Mouse (Mus musculus) liver, adult 2 months (tissue): ENCODE measurements at regions not wholly inside any gene's neighbourhood (a gene's known extent, or its start where the extent isn't known, plus 50 kb on each side); places are given as distances from the start of the nearest gene placed in this dataset.

ENCODE experiments used
- DNase-seq: peaks from one replicate; pipeline ENCODE4 v3.0.0-alpha.2; 2011; ENCODE audit warnings: low read depth, low spot score; ENCODE audit errors: extremely low read depth
- H3K27ac ChIP-seq: fragments of 200-500 bp; replicated peaks from 2 replicates; pipeline ENCODE4 v1.5.1; 2012; ENCODE audit warnings: low read depth, mild to moderate bottlenecking, control low read depth, inconsistent platforms, low read length; ENCODE audit not compliant: insufficient read depth
- H3K27me3 ChIP-seq: fragments of 200-500 bp; 2 replicates; pipeline ENCODE4 v1.6.1; 2012; ENCODE audit warnings: mild to moderate bottlenecking, moderate library complexity, low read length, inconsistent platforms; ENCODE audit not compliant: control insufficient read depth, insufficient read depth
- H3K36me3 ChIP-seq: fragments of 200-500 bp; 2 replicates; pipeline ENCODE4 v1.6.1; 2012; ENCODE audit warnings: low read length, inconsistent platforms; ENCODE audit not compliant: control insufficient read depth, insufficient read depth
- H3K4me1 ChIP-seq: fragments of 200-500 bp; 2 replicates; pipeline ENCODE4 v1.6.1; 2011; ENCODE audit warnings: low read length; ENCODE audit not compliant: control insufficient read depth, insufficient read depth
- H3K4me3 ChIP-seq: fragments of 200-500 bp; 2 replicates; pipeline ENCODE4 v1.5.1; 2011; ENCODE audit warnings: low read depth, mild to moderate bottlenecking, control low read depth, low read length, moderate library complexity; ENCODE audit not compliant: insufficient read depth
- H3K79me2 ChIP-seq: fragments of 200-500 bp; 2 replicates; pipeline ENCODE4 v1.6.1; 2012; ENCODE audit warnings: inconsistent platforms, mild to moderate bottlenecking, low read length, moderate library complexity; ENCODE audit not compliant: control insufficient read depth, insufficient read depth
- H3K9ac ChIP-seq: fragments of 200-500 bp; 2 replicates; pipeline ENCODE4 v1.6.1; 2012; ENCODE audit warnings: low read depth, mild to moderate bottlenecking, control low read depth, inconsistent platforms, low read length
- CTCF ChIP-seq: fragments of 200-500 bp; IDR thresholded peaks from 2 replicates; pipeline ENCODE4 v1.5.1; 2011; ENCODE audit warnings: low read depth, low read length, control low read depth
- POLR2A ChIP-seq: fragments of 200-500 bp; IDR thresholded peaks from 2 replicates; pipeline ENCODE4 v1.6.1; 2011; ENCODE audit warnings: low read length, control low read depth; ENCODE audit not compliant: insufficient read depth; ENCODE audit errors: extremely low read depth
- WGBS: fragments of 180-500 bp; shearing (Covaris S2); methylation state at CpG from one replicate; pipeline ENCODE4 v1.1.7; 2018; 5-methylcytosine and 5-hydroxymethylcytosine counted together

DNA sequence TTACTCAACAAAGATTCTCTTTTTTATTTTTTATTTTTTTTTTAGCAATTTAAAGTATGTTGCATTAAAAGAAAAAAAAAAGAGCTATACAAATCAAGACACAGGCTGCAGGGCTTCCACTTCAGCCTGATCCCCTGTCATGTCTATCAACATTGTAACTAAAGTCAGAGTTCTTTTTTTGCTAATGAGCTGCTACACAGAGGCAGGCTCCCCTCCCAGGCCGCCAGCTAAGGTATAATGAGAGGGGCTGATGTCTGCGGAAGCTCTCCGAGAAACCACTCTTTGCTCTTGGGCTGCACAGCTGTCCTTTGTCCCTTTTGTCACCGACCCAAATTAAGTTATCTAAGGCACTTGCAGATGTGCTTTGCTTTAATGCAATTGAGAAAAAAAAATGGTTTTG lies 172.8 kb downstream of the Barhl2 start:
- Histone ChIP-seq H3K9ac (no peak overlapping the region), H3K4me1 (no peaks in the 10 kb centered on the region), H3K27ac (no peak overlapping the region), H3K36me3 (no peaks in the 10 kb centered on the region), H3K79me2 (no peaks in the 10 kb centered on the region), H3K27me3 (no peaks in the 10 kb centered on the region), H3K4me3 (no peak overlapping the region)
- no peak for TF ChIP-seq POLR2A
- no peak for TF ChIP-seq CTCF
- 53% methylated on average over 4 of the region's 4 CpGs for WGBS
- DNase-seq = no peak

DNA sequence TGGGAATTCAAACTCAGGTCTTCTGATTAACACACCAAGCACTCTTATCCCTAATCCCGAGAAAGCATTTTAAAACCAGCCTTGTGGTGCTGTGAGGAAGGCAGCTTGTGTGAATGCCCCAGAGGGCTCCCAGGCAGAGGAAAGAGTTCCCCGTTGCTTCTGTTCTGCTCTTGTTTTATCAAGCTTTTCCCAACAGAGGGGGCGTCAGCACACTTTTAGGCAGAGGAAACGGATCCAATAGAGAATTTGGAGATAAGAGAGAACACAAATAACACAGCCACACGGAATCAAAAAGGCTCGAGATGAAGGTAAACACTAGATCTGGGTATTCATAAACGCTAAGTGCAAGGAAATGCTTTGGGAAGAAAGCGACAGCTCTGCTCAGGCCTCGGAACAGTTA lies 173.2 kb downstream of the Barhl2 start:
- no peak overlapping the region for H3K4me3 ChIP-seq
- H3K79me2 ChIP-seq = no peaks in the 10 kb centered on the region
- no peak overlapping the region for H3K9ac ChIP-seq
- no peaks in the 10 kb centered on the region for H3K4me1 ChIP-seq
- TF ChIP-seq CTCF = no peak
- TF ChIP-seq POLR2A = no peak
- H3K36me3 ChIP-seq = no peaks in the 10 kb centered on the region
- no peaks in the 10 kb centered on the region for H3K27me3 ChIP-seq
- no peak overlapping the region for H3K27ac ChIP-seq
- 41% methylated on average over 9 of the region's 9 CpGs for WGBS
- no peak for DNase-seq

DNA sequence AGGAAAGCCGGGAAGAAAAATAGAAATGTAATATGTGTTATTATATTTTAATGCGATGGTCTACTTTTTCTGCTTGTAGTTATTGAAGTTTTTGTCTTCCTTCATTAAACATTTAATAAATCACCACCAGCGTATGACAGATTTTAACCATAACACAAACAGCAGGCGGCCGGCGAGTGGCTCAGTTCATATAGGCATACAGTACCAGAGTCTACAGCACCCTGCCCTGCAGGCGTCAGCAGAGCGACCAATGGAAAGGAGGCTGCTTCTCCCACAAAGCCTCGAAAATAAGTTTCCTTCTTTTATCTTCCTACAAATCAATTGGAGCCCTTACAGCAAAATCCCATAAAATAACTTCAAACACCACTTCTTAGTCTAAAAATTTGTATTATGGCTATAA lies 175.3 kb downstream of the Barhl2 start:
- no peaks in the 10 kb centered on the region for H3K27me3 ChIP-seq
- no peak overlapping the region for H3K27ac ChIP-seq
- no peak overlapping the region for H3K9ac ChIP-seq
- no peaks in the 10 kb centered on the region for H3K36me3 ChIP-seq
- 90% methylated on average over 9 of the region's 9 CpGs for WGBS
- DNase-seq = no peak
- H3K4me1 ChIP-seq = no peaks in the 10 kb centered on the region
- no peak for TF ChIP-seq POLR2A
- no peak for TF ChIP-seq CTCF
- no peaks in the 10 kb centered on the region for H3K79me2 ChIP-seq
- H3K4me3 ChIP-seq = no peak overlapping the region

DNA sequence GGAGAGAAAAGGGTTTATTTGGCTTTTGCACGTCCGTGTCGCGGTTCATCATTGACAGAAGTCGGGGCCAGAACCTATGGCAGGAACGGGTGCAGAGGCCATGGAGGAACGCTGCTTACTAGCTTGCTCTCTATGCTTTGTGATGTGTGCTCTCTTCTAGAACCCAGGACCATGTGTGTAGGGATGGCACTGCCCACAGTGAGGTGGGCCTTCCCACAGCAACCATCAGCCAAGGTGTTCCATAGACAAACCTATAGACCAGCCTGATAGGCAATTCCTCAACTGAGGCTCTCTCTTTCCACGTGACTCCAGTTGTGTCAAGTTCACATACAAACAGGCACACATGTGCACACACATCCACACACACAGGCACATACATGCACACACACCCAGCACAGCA lies 180.2 kb downstream of the Barhl2 start:
- no peak overlapping the region for H3K9ac ChIP-seq
- no peak overlapping the region for H3K27ac ChIP-seq
- no peaks in the 10 kb centered on the region for H3K27me3 ChIP-seq
- no peak overlapping the region for H3K4me3 ChIP-seq
- DNase-seq = no peak
- WGBS = 86% methylated on average over 8 of the region's 8 CpGs
- no peaks in the 10 kb centered on the region for H3K4me1 ChIP-seq
- no peaks in the 10 kb centered on the region for H3K79me2 ChIP-seq
- H3K36me3 ChIP-seq = no peaks in the 10 kb centered on the region
- no peak for TF ChIP-seq POLR2A
- TF ChIP-seq CTCF = no peak

DNA sequence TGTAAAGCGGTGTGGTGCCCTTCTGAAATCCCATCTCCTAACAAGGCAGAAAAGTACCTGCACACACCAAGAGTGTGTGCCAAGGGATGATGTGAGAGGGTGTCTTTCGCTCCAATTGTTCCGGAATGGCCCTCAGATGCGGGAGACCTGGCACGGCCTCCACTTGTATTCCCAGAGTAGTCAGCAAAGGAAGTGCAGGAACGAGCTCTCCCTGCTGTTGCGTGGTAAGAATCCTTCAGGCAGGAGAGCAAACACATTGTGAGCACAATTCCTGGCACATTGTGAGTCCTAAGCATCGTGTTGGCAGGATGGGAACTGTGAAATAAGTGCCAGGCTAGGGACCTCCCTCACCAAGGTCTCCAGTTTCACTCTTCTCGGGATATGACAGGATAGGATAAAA lies 180.7 kb downstream of the Barhl2 start:
- no peaks in the 10 kb centered on the region for H3K36me3 ChIP-seq

DNA sequence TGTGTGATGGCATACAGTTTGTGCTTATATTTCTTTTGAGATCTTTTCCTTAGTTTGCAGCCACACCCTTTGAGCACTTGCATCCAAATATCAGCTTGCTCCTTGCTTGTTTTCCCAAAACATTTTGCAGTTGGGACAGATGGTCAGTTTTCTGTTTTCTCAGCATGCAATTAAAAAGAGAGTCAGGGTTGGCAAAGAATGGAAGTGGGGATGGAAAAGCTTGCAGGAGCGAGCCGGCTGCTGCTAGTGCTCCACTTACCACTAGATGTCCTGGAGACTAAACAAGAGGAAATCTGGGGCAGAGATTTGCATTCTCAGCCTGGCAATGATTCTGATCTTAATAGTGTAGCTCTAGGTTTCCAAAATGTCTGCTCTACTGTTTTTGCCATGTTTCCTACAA lies 181.8 kb downstream of the Barhl2 start:
- no peaks in the 10 kb centered on the region for H3K27me3 ChIP-seq
- no peak overlapping the region for H3K4me3 ChIP-seq
- H3K27ac ChIP-seq = no peak overlapping the region
- H3K9ac ChIP-seq = no peak overlapping the region
- H3K36me3 ChIP-seq = no peaks in the 10 kb centered on the region
- no peak for TF ChIP-seq CTCF
- TF ChIP-seq POLR2A = no peak
- DNase-seq = no peak
- H3K4me1 ChIP-seq = no peaks in the 10 kb centered on the region
- 24% methylated on average over 2 of the region's 2 CpGs for WGBS
- no peaks in the 10 kb centered on the region for H3K79me2 ChIP-seq

More for the DNA sequence above, 180.7 kb downstream of the Barhl2 start:
- no peak for DNase-seq
- Histone ChIP-seq H3K27me3 (no peaks in the 10 kb centered on the region), H3K27ac (no peak overlapping the region), H3K4me1 (no peaks in the 10 kb centered on the region), H3K79me2 (no peaks in the 10 kb centered on the region), H3K4me3 (no peak overlapping the region), H3K9ac (no peak overlapping the region)
- WGBS = 85% methylated on average over 9 of the region's 9 CpGs
- TF ChIP-seq CTCF (no peak), POLR2A (no peak)
